Mouse (Mus musculus) cortical plate, adult 2 months (tissue): ENCODE measurements around the gene Ddx55. TPM values are rescaled to one million over a fixed set of nuclear protein-coding genes. Genes with fewer than 3 reads are reported as not detected.

Experiments used
- H3K27ac ChIP-seq: fragments of 200-500 bp; 2 replicates; pipeline ENCODE4 v1.5.1; 2012; ENCODE audit warnings: low read length, control low read depth, inconsistent platforms; ENCODE audit not compliant: insufficient read depth
- H3K4me1 ChIP-seq: fragments of 200-500 bp; 2 replicates; pipeline ENCODE4 v1.6.1; 2011; ENCODE audit warnings: low read length; ENCODE audit not compliant: control insufficient read depth, insufficient read depth
- H3K4me3 ChIP-seq: fragments of 200-500 bp; 2 replicates; pipeline ENCODE4 v1.5.1; 2011; ENCODE audit warnings: mild to moderate bottlenecking, low read length, control low read depth; ENCODE audit not compliant: insufficient read depth
- CTCF ChIP-seq: fragments of 200-500 bp; IDR thresholded peaks from 2 replicates; pipeline ENCODE4 v1.5.1; 2011; ENCODE audit warnings: mild to moderate bottlenecking, control low read depth, low read length; ENCODE audit not compliant: insufficient read depth; ENCODE audit errors: extremely low read depth
- POLR2A ChIP-seq: fragments of 200-500 bp; IDR thresholded peaks from 2 replicates; pipeline ENCODE4 v1.6.1; 2011; ENCODE audit warnings: mild to moderate bottlenecking, low read length, control low read depth; ENCODE audit not compliant: insufficient read depth; ENCODE audit errors: extremely low read depth
- polyA plus RNA-seq: library from polyadenylated mRNA; depleted of rRNA; stranded (reverse); fragments of >200 nt; gene quantifications from 2 replicates; pipeline ENCODE4 v1.2.3, GENCODE M21; 2012; rRNA removed

Ddx55 gene
- 40.3 and 42.4 TPM in 2 replicates for polyA plus RNA-seq

- peak within 1 kb of the TSS; percentile 81 for H3K4me3 ChIP-seq
- peak within 1 kb of the TSS; percentile 49; the same call in 1 of the 2 replicates for H3K27ac ChIP-seq
- TF ChIP-seq POLR2A, result peak; percentile 70
- no peak for TF ChIP-seq CTCF
- H3K4me1 ChIP-seq, result no peaks in the 10 kb centered on the region; the same call in 1 of the 2 replicates
These were observed at the start of gene Ddx55 for GRCm38 (mm10) chr5:124552558-124553307. Gene Ddx55, plus strand, starts transcription at chr5:124552864.

- no peak for TF ChIP-seq CTCF
- TF ChIP-seq POLR2A, result no peak
- Histone ChIP-seq H3K4me3 (no peak overlapping the region), H3K4me1 (no peaks in the 10 kb centered on the region), H3K27ac (peak overlapping the region; percentile 74)
These were observed 48.9 kb upstream of the Ddx55 start for GRCm38 (mm10) chr5:124503742-124504141.

GRCm38 (mm10) chr5:124505235-124505634, 47.4 kb upstream of the Ddx55 start:
- TF ChIP-seq POLR2A, result no peak
- no peak for TF ChIP-seq CTCF
- Histone ChIP-seq H3K4me3 (no peak overlapping the region), H3K27ac (no peak overlapping the region), H3K4me1 (no peaks in the 10 kb centered on the region)

GRCm38 (mm10) chr5:124506731-124507359, 45.8 kb upstream of the Ddx55 start:
- TF ChIP-seq POLR2A, result no peak
- TF ChIP-seq CTCF, result no peak
- H3K4me3 ChIP-seq, result no peak overlapping the region
- no peaks in the 10 kb centered on the region for H3K4me1 ChIP-seq
- H3K27ac ChIP-seq, result no peak overlapping the region

DNA sequence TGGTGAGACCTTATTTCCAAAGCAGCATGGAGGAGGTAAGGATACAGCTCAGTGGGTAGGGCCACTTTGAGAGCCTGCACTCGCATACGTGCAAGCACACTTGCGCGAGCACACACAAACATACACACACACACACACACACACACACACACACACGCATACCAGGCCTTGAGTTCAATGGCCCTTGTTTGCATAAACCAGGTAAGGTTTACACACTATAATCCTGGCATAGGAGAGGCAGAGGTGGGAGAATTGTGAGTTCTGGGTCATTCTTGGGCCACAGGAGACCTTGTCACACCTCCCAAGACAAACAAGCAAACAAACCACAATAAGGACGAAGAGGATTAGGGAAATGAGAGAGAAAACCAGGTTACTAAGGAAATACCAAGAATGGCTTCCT, 43.5 kb upstream of the Ddx55 start:
- Histone ChIP-seq H3K4me3 (no peak overlapping the region), H3K4me1 (no peaks in the 10 kb centered on the region), H3K27ac (no peak overlapping the region)
- TF ChIP-seq POLR2A (no peak), CTCF (no peak)

GRCm38 (mm10) chr5:124509742-124510237, 42.9 kb upstream of the Ddx55 start:
- no peak overlapping the region for H3K27ac ChIP-seq
- H3K4me3 ChIP-seq, result no peak overlapping the region
- no peak for TF ChIP-seq CTCF
- TF ChIP-seq POLR2A, result no peak
- no peaks in the 10 kb centered on the region for H3K4me1 ChIP-seq

DNA sequence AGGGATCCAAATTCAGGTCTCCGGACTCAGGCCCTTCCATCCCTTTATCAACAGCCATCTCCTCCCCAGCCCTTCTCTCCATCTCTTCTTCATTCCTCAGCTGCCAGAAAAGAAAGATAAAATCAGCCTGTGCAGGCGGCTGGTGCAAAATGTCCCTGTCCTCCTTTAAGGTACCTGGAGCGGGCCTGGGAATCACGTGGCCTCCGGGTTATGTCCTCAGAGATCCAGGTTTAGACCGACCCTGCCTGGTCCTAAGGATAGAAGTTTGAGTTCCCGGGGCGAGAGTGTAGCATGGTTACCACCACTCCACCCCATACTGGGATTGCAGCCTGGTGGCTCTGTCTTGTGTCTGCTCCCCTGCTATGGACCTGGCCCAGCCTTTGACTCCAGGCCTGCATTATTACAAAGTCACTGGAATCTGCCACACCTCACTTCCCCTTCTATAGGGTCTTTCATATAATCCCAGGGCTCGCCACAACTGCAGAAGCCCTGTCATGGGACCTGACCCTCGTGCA, 42.1 kb upstream of the Ddx55 start:
- TF ChIP-seq POLR2A (no peak), CTCF (no peak)
- Histone ChIP-seq H3K4me3 (no peak overlapping the region), H3K4me1 (no peaks in the 10 kb centered on the region; the same call in none of the 2 replicates), H3K27ac (no peak overlapping the region)

DNA sequence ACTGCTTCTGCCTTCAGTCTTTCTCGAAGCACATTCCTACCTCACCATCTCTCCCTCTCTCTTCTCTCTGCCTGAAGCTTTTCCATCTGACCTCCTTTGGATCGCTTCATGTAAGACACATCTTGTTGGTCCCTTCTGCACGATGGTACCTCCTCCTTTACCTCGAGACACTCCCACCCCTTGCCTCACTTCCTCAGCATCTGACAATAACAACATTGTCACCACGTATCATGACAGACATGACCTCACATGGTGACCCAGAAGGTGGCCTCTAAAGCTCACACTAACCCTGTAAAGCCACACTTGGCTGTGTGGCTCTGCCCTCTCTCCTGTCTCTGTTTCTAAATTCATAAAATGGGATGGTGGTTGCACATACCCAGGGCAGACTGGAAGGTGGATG, 36.9 kb upstream of the Ddx55 start:
- peaks cover 4% of the 10 kb centered on the region for H3K4me1 ChIP-seq
- TF ChIP-seq CTCF (no peak), POLR2A (no peak)
- H3K27ac ChIP-seq, result 0 out of 2 replicates have a peak overlapping the region, but pooled peaks have one; percentile 0
- no peak overlapping the region for H3K4me3 ChIP-seq

DNA sequence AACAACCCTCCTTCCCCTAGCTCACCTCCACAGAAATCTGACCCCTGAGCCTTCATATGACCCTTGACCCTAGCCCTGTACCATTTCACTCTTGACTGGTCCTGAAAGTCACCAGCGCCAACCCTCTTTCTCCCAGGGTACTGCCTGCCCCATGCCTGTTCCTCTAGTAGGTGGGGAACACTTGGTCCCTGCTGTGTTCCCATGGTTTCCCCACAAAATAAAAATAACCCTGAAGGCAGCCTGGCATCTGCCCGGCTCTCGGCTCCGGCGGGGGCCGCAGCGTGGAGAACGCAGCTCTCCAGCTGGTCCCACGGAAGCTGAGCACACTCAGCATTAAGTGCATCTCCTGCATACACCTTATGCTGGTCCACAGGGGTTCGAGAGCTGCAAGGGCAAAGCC, 34.0 kb upstream of the Ddx55 start:
- Histone ChIP-seq H3K4me3 (no peak overlapping the region), H3K27ac (peak overlapping the region; percentile 78), H3K4me1 (peaks cover 4% of the 10 kb centered on the region)
- TF ChIP-seq POLR2A, result no peak
- TF ChIP-seq CTCF, result peak; percentile 29; the same call in 1 of the 2 replicates

- H3K27ac ChIP-seq, result no peak overlapping the region
- no peak for TF ChIP-seq POLR2A
- TF ChIP-seq CTCF, result no peak
- no peak overlapping the region for H3K4me3 ChIP-seq
- H3K4me1 ChIP-seq, result peaks cover 2% of the 10 kb centered on the region; the same call in 1 of the 2 replicates
These were observed 31.1 kb upstream of the Ddx55 start for GRCm38 (mm10) chr5:124521588-124521987.
